Mouse (Mus musculus) bone marrow, adult 2 months (tissue): ENCODE data around the gene Sik3.

ENCODE experiments used
- CTCF ChIP-seq: fragments of 200-500 bp; IDR thresholded peaks from 2 replicates; pipeline ENCODE4 v1.5.1; 2011; ENCODE audit warnings: low read length, control low read depth; ENCODE audit not compliant: control insufficient read depth, insufficient read depth
- POLR2A ChIP-seq: fragments of 200-500 bp; IDR thresholded peaks from 2 replicates; pipeline ENCODE4 v1.6.1; 2011; ENCODE audit warnings: low read depth, mild to moderate bottlenecking, control low read depth, low read length, borderline replicate concordance; ENCODE audit not compliant: control insufficient read depth

DNA sequence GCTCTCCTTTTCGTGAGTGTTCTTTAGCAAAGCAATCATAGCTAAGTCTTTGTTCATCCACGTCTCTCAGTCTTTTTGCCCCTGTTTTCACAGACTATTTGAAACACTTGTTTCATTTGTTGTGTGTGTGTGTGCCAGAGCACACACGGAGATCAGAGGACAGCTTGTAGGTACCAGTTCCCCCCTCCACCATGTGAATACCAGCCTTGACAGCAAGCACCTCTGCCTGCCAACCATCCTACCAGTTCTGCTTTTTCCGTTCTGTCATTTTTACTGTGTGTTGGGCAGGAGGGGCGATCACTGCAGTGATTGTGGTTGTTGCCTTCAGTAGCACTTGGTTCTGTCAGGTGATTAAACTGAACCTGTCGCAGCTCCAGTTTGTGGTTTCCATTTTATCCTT, 132.4 kb downstream of the Sik3 start:
- TF ChIP-seq CTCF (no peak), POLR2A (no peak)
